Mouse (Mus musculus): Measurements from ENCODE around the gene Oas2.

DNA sequence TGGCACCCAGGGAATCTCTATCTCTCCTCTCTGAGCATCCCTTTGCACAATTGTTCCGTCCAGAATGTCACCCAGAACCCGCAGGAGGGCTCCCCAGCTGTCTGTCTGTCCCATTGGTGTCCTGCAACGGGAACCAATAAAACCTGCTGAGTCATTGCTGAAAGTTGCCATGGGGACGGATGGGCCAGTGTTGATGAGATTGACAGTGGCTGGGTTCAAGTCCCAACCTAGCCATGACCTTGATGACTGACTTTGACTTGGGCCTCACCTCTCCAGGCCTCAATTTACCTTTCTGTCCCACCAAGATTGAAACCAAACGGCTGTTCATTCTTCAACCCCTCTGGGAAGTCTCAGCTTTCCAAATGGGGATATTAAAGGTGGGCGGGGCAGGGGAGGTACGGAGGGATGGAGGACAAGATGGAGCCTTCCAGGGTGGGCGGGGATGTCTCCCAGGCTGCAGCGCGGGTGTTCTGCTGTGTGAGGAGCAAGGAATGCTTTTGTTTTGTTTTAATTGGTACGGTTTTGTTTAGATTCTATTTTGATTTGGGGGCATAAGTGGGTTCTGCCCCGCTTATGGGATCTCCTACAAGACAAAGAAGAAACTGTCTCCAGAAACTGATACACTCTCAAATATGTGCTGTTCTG is 23.7 kb downstream of the Oas2 start:
- no peak for TF ChIP-seq CTCF (IDR thresholded peaks at IDR 0.05; ENCODE audit: low read depth, low read length)
- TF ChIP-seq GATA1 (IDR thresholded peaks at IDR 0.05; ENCODE audit: borderline replicate concordance, low read length) = no peak

All from G1E (cell line).